Mouse (Mus musculus) CH12.LX (cell line): Measurements from ENCODE around the gene Nexmif.

Experiments
- CTCF ChIP-seq, 2 experiments: IDR thresholded peaks in 1 of 2; conservative IDR thresholded peaks in 1 of 2; 2 replicates each; pipeline ENCODE4 v1.5.1; 2011 to 2012; ENCODE audit warnings: low read depth in 2 of 2, low read length in 2 of 2, improper control_type of control experiment in 1 of 2, inconsistent platforms in 1 of 2, mild to moderate bottlenecking in 1 of 2, moderate library complexity in 1 of 2
- ELF1 ChIP-seq: IDR thresholded peaks from 2 replicates; pipeline ENCODE4 v1.6.1; 2014; ENCODE audit warnings: low read depth, mild to moderate bottlenecking, inconsistent platforms, low read length, improper control_type of control experiment
- POLR2A ChIP-seq: IDR thresholded peaks from 2 replicates; pipeline ENCODE4 v1.6.1; 2011; ENCODE audit warnings: low read depth, mild to moderate bottlenecking, improper control_type of control experiment, low read length
- RAD21 ChIP-seq: IDR thresholded peaks from 2 replicates; pipeline ENCODE4 v1.6.1; 2011; ENCODE audit warnings: low read depth, mild to moderate bottlenecking, low read length, improper control_type of control experiment, moderate library complexity
- RCOR1 ChIP-seq: conservative IDR thresholded peaks from 2 replicates; pipeline ENCODE4 v1.6.1; 2012; ENCODE audit warnings: low read depth, mild to moderate bottlenecking, inconsistent platforms, low read length, improper control_type of control experiment
- SMC3 ChIP-seq: IDR thresholded peaks from 2 replicates; pipeline ENCODE4 v1.6.1; 2011; ENCODE audit warnings: low read depth, low read length, improper control_type of control experiment
- TBP ChIP-seq: conservative IDR thresholded peaks from 2 replicates; pipeline ENCODE4 v1.6.1; 2011; ENCODE audit warnings: low read depth, low read length, improper control_type of control experiment
- TCF12 ChIP-seq: IDR thresholded peaks from 2 replicates; pipeline ENCODE4 v1.6.1; 2014; ENCODE audit warnings: low read depth, mild to moderate bottlenecking, inconsistent platforms, low read length, improper control_type of control experiment
- USF2 ChIP-seq: conservative IDR thresholded peaks from 2 replicates; pipeline ENCODE4 v1.6.1; 2011; ENCODE audit warnings: low read depth, low read length, improper control_type of control experiment
- ZC3H11A ChIP-seq: IDR thresholded peaks from 2 replicates; pipeline ENCODE4 v1.6.1; 2012; ENCODE audit warnings: low read depth, mild to moderate bottlenecking, inconsistent platforms, low read length, improper control_type of control experiment
- ZKSCAN1 ChIP-seq: IDR thresholded peaks from 2 replicates; pipeline ENCODE4 v1.6.1; 2012; ENCODE audit warnings: low read depth, inconsistent platforms, low read length, improper control_type of control experiment, borderline replicate concordance
- ZMIZ1 ChIP-seq: IDR thresholded peaks from 2 replicates; pipeline ENCODE4 v1.6.1; 2012; ENCODE audit warnings: low read depth, mild to moderate bottlenecking, inconsistent platforms, low read length, improper control_type of control experiment

- TF ChIP-seq USF2 (no peak), ZC3H11A (no peak), POLR2A (no peak), ZKSCAN1 (no peak), RAD21 (no peak), RCOR1 (no peak), TCF12 (no peak), ZMIZ1 (no peak), CTCF (conservative IDR thresholded peaks at IDR 0.05 in 1 of 2, IDR thresholded peaks at IDR 0.05 in 1 of 2; ENCODE audit: low read depth in 2 of 2, low read length in 2 of 2) (no peak), ELF1 (no peak), SMC3 (no peak), TBP (no peak)
These were observed 167.1 kb downstream of the Nexmif start for GRCm38 (mm10) chrX:104033843-104034242.
